In genomic region chr8:105288231-105288630, GRCm38 (mm10) we compare ENCODE assay signal across 1 mouse cellular context.
TF ChIP-seq lines count a peak whose summit lies in the region.

No protein-coding gene starts in this region.

TF ChIP-seq in CH12.LX, 34 proteins besides CTCF, POLR2A, EP300 and RAD21:
- TF ChIP-seq TCF12 (IDR thresholded peaks at IDR 0.05; ENCODE audit: low read depth, low read length) (no peak), SMC3 (IDR thresholded peaks at IDR 0.05; ENCODE audit: low read depth, low read length) (peak; percentile 21; the same call in 1 of the 2 replicates)
